Mouse (Mus musculus): ENCODE data around the gene Rgcc. TPM values are rescaled to one million over a fixed set of nuclear protein-coding genes. Genes with fewer than 3 reads are reported as not detected.

The Rgcc gene
- polyA plus RNA-seq, 1 experiment from 2014 or later: 645 TPM

GRCm38 (mm10) chr14:79293119-79293780 lies 8.2 kb downstream of the Rgcc start:
- peaks cover 9% of the 10 kb centered on the region; the same call in 1 of the 2 replicates for H3K4me1 ChIP-seq (ENCODE audit: insufficient read depth, low read depth, low read length)
- 0 out of 2 replicates have a peak overlapping the region, but pooled peaks have one; percentile 22 for H3K27ac ChIP-seq (ENCODE audit: low read length)
- H3K9me3 ChIP-seq (ENCODE audit: low read length): no peaks in the 10 kb centered on the region
- 52% methylated on average over 10 of the region's 16 CpGs for WGBS
- H3K4me2 ChIP-seq (replicated peaks; ENCODE audit: low read depth, low read length): peak overlapping the region; percentile 23
- no peak for TF ChIP-seq EP300 (IDR thresholded peaks at IDR 0.05)
- no peak for TF ChIP-seq CTCF (IDR thresholded peaks at IDR 0.05)
- peaks cover 10% of the 10 kb centered on the region; the same call in 1 of the 2 replicates for H3K36me3 ChIP-seq (ENCODE audit: insufficient read depth, low read length)
- H3K4me3 ChIP-seq (ENCODE audit: low read depth, low read length): no peak overlapping the region
- no peak overlapping the region for H3K9ac ChIP-seq (replicated peaks; ENCODE audit: low read depth)
- no peaks in the 10 kb centered on the region for H3K27me3 ChIP-seq (replicated peaks; ENCODE audit: insufficient read depth, low read length)
- ATAC-seq (peak; percentile 8), DNase-seq (ENCODE audit: low spot score) (peak; percentile 34)

GRCm38 (mm10) chr14:79291629-79292028 lies 9.8 kb downstream of the Rgcc start:
- Histone ChIP-seq H3K9me3 (ENCODE audit: low read length) (no peaks in the 10 kb centered on the region), H3K27ac (ENCODE audit: low read length) (no peak overlapping the region), H3K4me3 (ENCODE audit: low read depth, low read length) (no peak overlapping the region), H3K27me3 (replicated peaks; ENCODE audit: insufficient read depth, low read length) (no peaks in the 10 kb centered on the region), H3K9ac (replicated peaks; ENCODE audit: low read depth) (no peak overlapping the region), H3K36me3 (ENCODE audit: insufficient read depth, low read length) (peaks cover 10% of the 10 kb centered on the region; the same call in 1 of the 2 replicates), H3K4me1 (ENCODE audit: insufficient read depth, low read depth, low read length) (peaks cover 9% of the 10 kb centered on the region; the same call in 1 of the 2 replicates), H3K4me2 (replicated peaks; ENCODE audit: low read depth, low read length) (no peak overlapping the region)
- no peak for ATAC-seq
- 91% methylated on average over 4 of the region's 4 CpGs for WGBS
- TF ChIP-seq EP300 (IDR thresholded peaks at IDR 0.05): no peak
- no peak for TF ChIP-seq CTCF (IDR thresholded peaks at IDR 0.05)
- no peak for DNase-seq (ENCODE audit: low spot score)

- peak overlapping the region; percentile 8; the same call in 1 of the 2 replicates for H3K27ac ChIP-seq (ENCODE audit: low read length)
- no peaks in the 10 kb centered on the region for H3K9me3 ChIP-seq (ENCODE audit: low read length)
- H3K27me3 ChIP-seq (replicated peaks; ENCODE audit: insufficient read depth, low read length): no peaks in the 10 kb centered on the region
- ATAC-seq (peak; percentile 13; the same call in 1 of the 2 replicates), DNase-seq (ENCODE audit: low spot score) (peak; percentile 53)
- WGBS: 55% methylated on average over 15 of the region's 15 CpGs
- H3K36me3 ChIP-seq (ENCODE audit: insufficient read depth, low read length): peaks cover 10% of the 10 kb centered on the region; the same call in 1 of the 2 replicates
- no peak for TF ChIP-seq EP300 (IDR thresholded peaks at IDR 0.05)
- no peak for TF ChIP-seq CTCF (IDR thresholded peaks at IDR 0.05)
- H3K4me1 ChIP-seq (ENCODE audit: insufficient read depth, low read depth, low read length): peaks cover 9% of the 10 kb centered on the region; the same call in 1 of the 2 replicates
- no peak overlapping the region for H3K9ac ChIP-seq (replicated peaks; ENCODE audit: low read depth)
- no peak overlapping the region for H3K4me2 ChIP-seq (replicated peaks; ENCODE audit: low read depth, low read length)
- no peak overlapping the region for H3K4me3 ChIP-seq (ENCODE audit: low read depth, low read length)
Measured at GRCm38 (mm10) chr14:79290683-79291425, 10.6 kb downstream of the Rgcc start.

GRCm38 (mm10) chr14:79289909-79290308 lies 11.5 kb downstream of the Rgcc start:
- peak overlapping the region; percentile 1; the same call in 1 of the 2 replicates for H3K27ac ChIP-seq (ENCODE audit: low read length)
- peaks cover 10% of the 10 kb centered on the region; the same call in 1 of the 2 replicates for H3K36me3 ChIP-seq (ENCODE audit: insufficient read depth, low read length)
- H3K9ac ChIP-seq (replicated peaks; ENCODE audit: low read depth): no peak overlapping the region
- no peaks in the 10 kb centered on the region for H3K27me3 ChIP-seq (replicated peaks; ENCODE audit: insufficient read depth, low read length)
- peaks cover 9% of the 10 kb centered on the region; the same call in 1 of the 2 replicates for H3K4me1 ChIP-seq (ENCODE audit: insufficient read depth, low read depth, low read length)
- ATAC-seq (peak; percentile 18; the same call in 1 of the 2 replicates), DNase-seq (ENCODE audit: low spot score) (peak; percentile 61)
- no peaks in the 10 kb centered on the region for H3K9me3 ChIP-seq (ENCODE audit: low read length)
- 34% methylated on average over 9 of the region's 9 CpGs for WGBS
- H3K4me2 ChIP-seq (replicated peaks; ENCODE audit: low read depth, low read length): 0 out of 2 replicates have a peak overlapping the region, but pooled peaks have one; percentile 3
- no peak for TF ChIP-seq EP300 (IDR thresholded peaks at IDR 0.05)
- no peak for TF ChIP-seq CTCF (IDR thresholded peaks at IDR 0.05)
- H3K4me3 ChIP-seq (ENCODE audit: low read depth, low read length): no peak overlapping the region

- TF ChIP-seq CTCF (IDR thresholded peaks at IDR 0.05) (peak; percentile 69), EP300 (IDR thresholded peaks at IDR 0.05) (no peak)
- 0 out of 2 replicates have a peak, but pooled peaks cover 3% of the 10 kb centered on the region for H3K4me1 ChIP-seq (ENCODE audit: insufficient read depth, low read depth, low read length)
- H3K4me2 ChIP-seq (replicated peaks; ENCODE audit: low read depth, low read length): no peak overlapping the region
- no peaks in the 10 kb centered on the region for H3K9me3 ChIP-seq (ENCODE audit: low read length)
- 68% methylated on average over 3 of the region's 3 CpGs for WGBS
- no peaks in the 10 kb centered on the region for H3K27me3 ChIP-seq (replicated peaks; ENCODE audit: insufficient read depth, low read length)
- no peak overlapping the region for H3K9ac ChIP-seq (replicated peaks; ENCODE audit: low read depth)
- H3K36me3 ChIP-seq (ENCODE audit: insufficient read depth, low read length): peaks cover 10% of the 10 kb centered on the region; the same call in 1 of the 2 replicates
- DNase-seq (ENCODE audit: low spot score) (no peak), ATAC-seq (no peak)
- no peak overlapping the region for H3K4me3 ChIP-seq (ENCODE audit: low read depth, low read length)
- H3K27ac ChIP-seq (ENCODE audit: low read length): no peak overlapping the region
Measured at GRCm38 (mm10) chr14:79288280-79288679, 13.2 kb downstream of the Rgcc start.

Data from lung, postnatal 0 days (tissue).